ENCODE assay signal across 18 mouse cellular contexts in the genomic region with DNA sequence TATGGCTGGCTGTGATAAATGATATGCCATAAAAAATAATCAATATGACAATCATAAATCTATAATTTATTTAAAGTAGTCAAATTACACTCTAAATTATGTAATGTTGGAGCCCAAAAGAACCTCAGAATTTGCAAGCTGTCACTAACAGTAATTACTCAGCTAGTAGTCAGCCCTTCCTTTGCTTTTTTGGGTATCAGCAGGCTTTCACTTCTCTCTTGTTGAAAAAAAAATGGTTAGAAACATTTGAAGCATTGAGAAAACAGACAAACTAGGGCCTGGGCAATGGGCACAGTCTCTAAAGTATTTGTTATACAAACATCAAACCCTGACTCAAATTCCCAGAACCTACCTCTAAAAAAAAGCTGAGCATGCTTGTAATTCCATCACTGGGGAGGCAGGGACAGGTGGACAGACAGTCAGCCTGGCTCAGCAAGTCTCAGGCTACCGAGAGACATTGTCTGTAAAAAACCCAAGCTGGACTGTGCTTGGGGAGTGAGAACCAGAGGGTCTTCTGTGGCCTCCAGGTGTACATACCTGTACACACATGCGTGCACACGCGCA. TPM values are rescaled to one million over a fixed set of nuclear protein-coding genes. Genes with fewer than 3 reads are reported as not detected.
DNase-seq lines count a peak whose midpoint lies in the region; ATAC-seq and TF ChIP-seq lines count a peak whose summit lies in the region.
"Had no signal": no experiment of that assay in that cellular context is flagged by ENCODE, and none has a peak within 500 bp of the region (broad histone marks: within the 10 kb centered on the region; RNA-seq: fewer than 3 reads in every experiment).

No protein-coding gene starts in this region.

- intact Hi-C loops in gastrocnemius, adult 2 months (cut with DNase I) = loop anchor here (10.0 kb wide), 1 partner anchor 88 kb away; no protein-coding TSS in a partner anchor

- H3K9me3 ChIP-seq in liver, postnatal 0 days (ENCODE audit: low read length) = no peaks in the 10 kb centered on the region
- H3K9me3 ChIP-seq in neural tube, embryonic 15.5 days (replicated peaks) = no peaks in the 10 kb centered on the region
- H3K9me3 ChIP-seq: embryonic facial prominence, embryonic 12.5 days; forebrain, embryonic 15.5 days; heart, embryonic 13.5 days; hindbrain, embryonic 15.5 days had no signal

- H3K27me3 ChIP-seq in liver, postnatal 0 days (ENCODE audit: insufficient read depth, low read length) = no peaks in the 10 kb centered on the region
- H3K27me3 ChIP-seq in neural tube, embryonic 15.5 days (replicated peaks) = no peaks in the 10 kb centered on the region
- H3K27me3 ChIP-seq: embryonic facial prominence, embryonic 12.5 days; forebrain, embryonic 15.5 days; heart, embryonic 13.5 days; hindbrain, embryonic 15.5 days had no signal

- WGBS in liver, postnatal 0 days (ENCODE audit: insufficient replicate concordance) = 81% methylated on average over 4 of the region's 4 CpGs
- 88% methylated on average over 4 of the region's 4 CpGs for WGBS in macrophage (ENCODE audit: missing documents)
- WGBS in neural tube, embryonic 15.5 days = 89% methylated on average over 4 of the region's 4 CpGs

- peaks cover 18% of the 10 kb centered on the region for H3K36me3 ChIP-seq in liver, postnatal 0 days (replicated peaks; ENCODE audit: insufficient read depth, low read length)
- H3K36me3 ChIP-seq in macrophage (ENCODE audit: inconsistent target) = no peaks in the 10 kb centered on the region
- peaks cover 4% of the 10 kb centered on the region; the same call in 1 of the 2 replicates for H3K36me3 ChIP-seq in neural tube, embryonic 15.5 days

- TF ChIP-seq CTCF in gastrocnemius, adult 2 months (IDR thresholded peaks at IDR 0.05) = no peak
- no peak for TF ChIP-seq CTCF in liver, postnatal 0 days (IDR thresholded peaks at IDR 0.05; ENCODE audit: low read depth)

- no peak for ATAC-seq in liver, postnatal 0 days
- ATAC-seq in megakaryocyte progenitor cell, adult 5-6 weeks (replicated peaks; ENCODE audit: poor library complexity) = no peak
- no peak for ATAC-seq in neural tube, embryonic 15.5 days (ENCODE audit: low FRiP score)
- ATAC-seq: forebrain, embryonic 15.5 days had no signal

- H3K4me1 ChIP-seq in liver, postnatal 0 days (ENCODE audit: insufficient read depth) = peaks cover 69% of the 10 kb centered on the region
- H3K4me1 ChIP-seq in neural tube, embryonic 15.5 days = peaks cover 11% of the 10 kb centered on the region

- H3K79me2 ChIP-seq in macrophage (ENCODE audit: inconsistent target) = no peaks in the 10 kb centered on the region; the same call in 1 of the 2 replicates

- DNase-seq in gastrocnemius, adult 2 months = no peak
- DNase-seq in gastrocnemius, postnatal 4 days (ENCODE audit: low spot score in 2 of 2) = no peak
- DNase-seq in liver, postnatal 0 days = no peak
- no peak for DNase-seq in liver
- DNase-seq: adrenal gland, adult 2 months; adrenal gland, postnatal 25 days; cerebellum, adult 11 months; cerebellum, adult 9-10 months; cerebellum, postnatal 25 days; gastrocnemius, postnatal 14 days; heart, postnatal 36 days had no signal

- no peak for TF ChIP-seq EP300 in liver, postnatal 0 days (IDR thresholded peaks at IDR 0.05; ENCODE audit: low read depth)

- peak overlapping the region; percentile 79 for H3K27ac ChIP-seq in gastrocnemius, adult 2 months
- peak overlapping the region; percentile 91 for H3K27ac ChIP-seq in liver, postnatal 0 days (ENCODE audit: low read depth)
- H3K27ac ChIP-seq in macrophage = peak overlapping the region; percentile 70
- no peak overlapping the region for H3K27ac ChIP-seq in neural tube, embryonic 15.5 days (replicated peaks)
- H3K27ac ChIP-seq: embryonic facial prominence, embryonic 12.5 days; forebrain, embryonic 15.5 days; hindbrain, embryonic 15.5 days had no signal

- no peak overlapping the region for H3K4me2 ChIP-seq in liver, postnatal 0 days (ENCODE audit: low read depth, low read length)
- H3K4me2 ChIP-seq in neural tube, embryonic 15.5 days = no peak overlapping the region
- H3K4me2 ChIP-seq: embryonic facial prominence, embryonic 12.5 days; forebrain, embryonic 15.5 days; heart, embryonic 13.5 days; hindbrain, embryonic 15.5 days had no signal

- no peak overlapping the region for H3K9ac ChIP-seq in liver, postnatal 0 days (replicated peaks)
- H3K9ac ChIP-seq in neural tube, embryonic 15.5 days (replicated peaks) = no peak overlapping the region
- H3K9ac ChIP-seq: embryonic facial prominence, embryonic 12.5 days; forebrain, embryonic 15.5 days; heart, embryonic 13.5 days; hindbrain, embryonic 15.5 days had no signal

- H3K4me3 ChIP-seq in gastrocnemius, adult 2 months = no peak overlapping the region
- H3K4me3 ChIP-seq in liver, postnatal 0 days (ENCODE audit: low read depth, low read length) = no peak overlapping the region
- no peak overlapping the region for H3K4me3 ChIP-seq in macrophage (ENCODE audit: inconsistent target)
- H3K4me3 ChIP-seq in neural tube, embryonic 15.5 days (replicated peaks) = no peak overlapping the region
- H3K4me3 ChIP-seq: embryonic facial prominence, embryonic 12.5 days; forebrain, embryonic 15.5 days; heart, embryonic 13.5 days; hindbrain, embryonic 15.5 days had no signal

RNA-seq across cellular contexts. Expression of a gene that starts 4.3 kb away (rescaled TPM):
- 1 to 10 TPM; 3.4 to 5.1 TPM for total RNA-seq in gastrocnemius, adult 2 months (2021)
- 1 to 10 TPM; 6.2 to 8.3 TPM for total RNA-seq in gastrocnemius, postnatal 4 days (2021)
- polyA plus RNA-seq in liver, postnatal 0 days (2015; fragmentation: Nextera tagmentation; extraction: Ambion mirVana) = 0.89 and 1.2 TPM in 2 replicates
- 10 to 100 TPM in 2 of 26 experiments, 1 to 10 TPM in 24; 1.5 to 10.8 (median 5.5) TPM for total RNA-seq in macrophage (2018; cell fraction: chromatin; rRNA removed)
- 1 to 10 TPM in 2 of 26 experiments, under 1 TPM in 24; 0.18 to 1.3 (median 0.45) TPM for total RNA-seq in macrophage (2018; cell fraction: cytosol; rRNA removed)
- total RNA-seq in macrophage (2018; cell fraction: nucleus; rRNA removed) = 10 to 100 TPM in 5 of 26 experiments, 1 to 10 TPM in 21; 2.6 to 17.0 (median 7.7) TPM
- 0.46 to 0.94 TPM (median 0.87 TPM) in 3 replicates for polyA plus RNA-seq in macrophage (2018)
- total RNA-seq in megakaryocyte progenitor cell, adult 5-6 weeks (2015) = 2.9 and 3.0 TPM in 2 replicates
- 1.6 and 1.7 TPM in 2 replicates for total RNA-seq in megakaryocyte progenitor cell, adult 5-6 weeks (2017)
- 1.3 and 1.4 TPM in 2 replicates for polyA plus RNA-seq in neural tube, embryonic 15.5 days (2015; fragmentation: Nextera tagmentation; extraction: Ambion mirVana)
